Comparison of ENCODE assay signal across 12 mouse cellular contexts in the genomic region with DNA sequence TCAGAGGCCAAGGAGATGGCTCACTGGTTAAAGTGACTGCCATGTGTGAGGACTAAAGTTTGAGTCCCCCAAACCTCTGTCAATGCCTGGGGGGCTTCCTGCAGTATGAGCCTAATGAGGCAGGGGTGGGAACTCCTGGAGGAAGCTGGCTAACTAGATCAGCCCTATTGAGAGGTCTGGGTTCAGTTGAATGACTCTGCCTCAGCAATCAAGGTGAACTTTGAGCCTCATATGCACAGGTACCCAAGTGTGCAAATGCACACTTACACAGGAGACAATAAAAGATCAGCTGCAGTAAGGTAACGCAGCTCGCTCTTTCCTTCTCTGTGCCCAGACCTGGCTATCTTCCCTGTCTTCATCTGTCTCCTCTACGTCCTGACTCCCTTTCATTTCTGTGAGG. TPM values are rescaled to one million over a fixed set of nuclear protein-coding genes. Genes with fewer than 3 reads are reported as not detected.
"Had no signal": no experiment of that assay in that cellular context is flagged by ENCODE, and none has a peak within 500 bp of the region (broad histone marks: within the 10 kb centered on the region; RNA-seq: fewer than 3 reads in every experiment).

No protein-coding gene starts in this region.

- H3K4me3 ChIP-seq: layer of hippocampus, adult 2 months; left cerebral cortex, adult 2 months; liver, embryonic 13.5 days had no signal

- H3K27me3 ChIP-seq: liver, embryonic 13.5 days had no signal

- H3K4me1 ChIP-seq: liver, embryonic 13.5 days had no signal

- H3K9me3 ChIP-seq: liver, embryonic 13.5 days had no signal

- DNase-seq: kidney, postnatal 25 days; layer of hippocampus, postnatal 36 days; liver, embryonic 13.5 days; lung, adult 2 months; lung, postnatal 14 days; lung, postnatal 4 days; midbrain, embryonic 14.5 days had no signal

- H3K4me2 ChIP-seq: liver, embryonic 13.5 days; midbrain, embryonic 11.5 days had no signal

- H3K27ac ChIP-seq: kidney, postnatal 0 days; layer of hippocampus, adult 2 months; left cerebral cortex, adult 2 months; liver, embryonic 13.5 days had no signal

- H3K36me3 ChIP-seq: liver, embryonic 13.5 days had no signal

- H3K9ac ChIP-seq: liver, embryonic 13.5 days had no signal

RNA-seq across cellular contexts. Expression of a gene that starts 17.8 kb away (rescaled TPM):
- polyA plus RNA-seq: liver, adult 2 months had no signal
